Mouse (Mus musculus) bone marrow, adult 2 months (tissue): ENCODE measurements at regions not wholly inside any gene's neighbourhood (a gene's known extent, or its start where the extent isn't known, plus 50 kb on each side); places are given as distances from the start of the nearest gene placed in this dataset.

Source experiments
- CTCF ChIP-seq: fragments of 200-500 bp; IDR thresholded peaks from 2 replicates; pipeline ENCODE4 v1.5.1; 2011; ENCODE audit warnings: low read length, control low read depth; ENCODE audit not compliant: control insufficient read depth, insufficient read depth
- POLR2A ChIP-seq: fragments of 200-500 bp; IDR thresholded peaks from 2 replicates; pipeline ENCODE4 v1.6.1; 2011; ENCODE audit warnings: low read depth, mild to moderate bottlenecking, control low read depth, low read length, borderline replicate concordance; ENCODE audit not compliant: control insufficient read depth

DNA sequence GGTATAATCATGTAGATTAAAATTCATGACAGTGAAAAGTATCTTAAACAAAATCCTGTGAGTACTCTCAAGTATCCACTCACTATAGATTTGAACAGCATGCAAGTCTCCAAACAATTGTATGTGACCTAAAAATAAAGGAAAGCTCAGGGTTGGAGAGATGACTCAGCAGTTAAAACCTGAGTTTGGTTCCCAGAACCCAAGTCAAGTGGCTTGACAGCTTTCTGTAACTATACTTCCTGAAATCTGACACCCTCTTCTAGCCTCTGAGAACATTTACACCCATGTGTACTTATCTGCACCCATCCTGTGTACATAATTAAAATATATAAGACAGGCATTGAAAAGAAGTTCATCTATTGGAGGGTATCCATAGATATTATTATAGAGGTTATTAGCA, 770.2 kb upstream of the Sel1l start:
- no peak for TF ChIP-seq POLR2A
- TF ChIP-seq CTCF = no peak
